Mouse (Mus musculus) liver, adult 2 months (tissue): ENCODE data around the gene Fcrl1. TPM values are rescaled to one million over a fixed set of nuclear protein-coding genes. Genes with fewer than 3 reads are reported as not detected.
"Not testable (repeated sequence)": the region's sequence is repeated elsewhere in the genome, so short reads cannot be mapped to it uniquely, and the experiment has no call there.

Experiments
- DNase-seq: peaks from one replicate; pipeline ENCODE4 v3.0.0-alpha.2; 2011; ENCODE audit warnings: low read depth, low spot score; ENCODE audit errors: extremely low read depth
- H3K27ac ChIP-seq: fragments of 200-500 bp; replicated peaks from 2 replicates; pipeline ENCODE4 v1.5.1; 2012; ENCODE audit warnings: low read depth, mild to moderate bottlenecking, control low read depth, inconsistent platforms, low read length; ENCODE audit not compliant: insufficient read depth
- H3K27me3 ChIP-seq: fragments of 200-500 bp; 2 replicates; pipeline ENCODE4 v1.6.1; 2012; ENCODE audit warnings: mild to moderate bottlenecking, moderate library complexity, low read length, inconsistent platforms; ENCODE audit not compliant: control insufficient read depth, insufficient read depth
- H3K36me3 ChIP-seq: fragments of 200-500 bp; 2 replicates; pipeline ENCODE4 v1.6.1; 2012; ENCODE audit warnings: low read length, inconsistent platforms; ENCODE audit not compliant: control insufficient read depth, insufficient read depth
- H3K4me1 ChIP-seq: fragments of 200-500 bp; 2 replicates; pipeline ENCODE4 v1.6.1; 2011; ENCODE audit warnings: low read length; ENCODE audit not compliant: control insufficient read depth, insufficient read depth
- H3K4me3 ChIP-seq: fragments of 200-500 bp; 2 replicates; pipeline ENCODE4 v1.5.1; 2011; ENCODE audit warnings: low read depth, mild to moderate bottlenecking, control low read depth, low read length, moderate library complexity; ENCODE audit not compliant: insufficient read depth
- H3K79me2 ChIP-seq: fragments of 200-500 bp; 2 replicates; pipeline ENCODE4 v1.6.1; 2012; ENCODE audit warnings: inconsistent platforms, mild to moderate bottlenecking, low read length, moderate library complexity; ENCODE audit not compliant: control insufficient read depth, insufficient read depth
- H3K9ac ChIP-seq: fragments of 200-500 bp; 2 replicates; pipeline ENCODE4 v1.6.1; 2012; ENCODE audit warnings: low read depth, mild to moderate bottlenecking, control low read depth, inconsistent platforms, low read length
- CTCF ChIP-seq: fragments of 200-500 bp; IDR thresholded peaks from 2 replicates; pipeline ENCODE4 v1.5.1; 2011; ENCODE audit warnings: low read depth, low read length, control low read depth
- POLR2A ChIP-seq: fragments of 200-500 bp; IDR thresholded peaks from 2 replicates; pipeline ENCODE4 v1.6.1; 2011; ENCODE audit warnings: low read length, control low read depth; ENCODE audit not compliant: insufficient read depth; ENCODE audit errors: extremely low read depth
- WGBS: fragments of 180-500 bp; shearing (Covaris S2); methylation state at CpG from one replicate; pipeline ENCODE4 v1.1.7; 2018; 5-methylcytosine and 5-hydroxymethylcytosine counted together
- polyA plus RNA-seq: library from polyadenylated mRNA; depleted of rRNA; stranded (reverse); fragments of >200 nt; gene quantifications from 2 replicates; pipeline ENCODE4 v1.2.3, GENCODE M21; 2012
- total RNA-seq: library from RNA; depleted of rRNA; stranded (reverse); fragments of >200 nt; gene quantifications from 2 replicates; pipeline ENCODE4 v1.2.3, GENCODE M21; 2014

Gene Fcrl1
- total and polyA plus RNA-seq, 2 experiments, result 0.37 to 0.44 TPM

GRCm38 (mm10) chr3:87365691-87366090 lies 10.5 kb upstream of the Fcrl1 start:
- TF ChIP-seq CTCF (no peak), POLR2A (no peak)
- H3K27me3 ChIP-seq, result no peaks in the 10 kb centered on the region
- no peaks in the 10 kb centered on the region for H3K4me1 ChIP-seq
- H3K27ac ChIP-seq, result no peak overlapping the region
- no peak overlapping the region for H3K9ac ChIP-seq
- no peak for DNase-seq
- H3K79me2 ChIP-seq, result no peaks in the 10 kb centered on the region
- H3K4me3 ChIP-seq, result no peak overlapping the region
- 91% methylated on average over 14 of the region's 14 CpGs for WGBS
- H3K36me3 ChIP-seq, result no peaks in the 10 kb centered on the region

DNA sequence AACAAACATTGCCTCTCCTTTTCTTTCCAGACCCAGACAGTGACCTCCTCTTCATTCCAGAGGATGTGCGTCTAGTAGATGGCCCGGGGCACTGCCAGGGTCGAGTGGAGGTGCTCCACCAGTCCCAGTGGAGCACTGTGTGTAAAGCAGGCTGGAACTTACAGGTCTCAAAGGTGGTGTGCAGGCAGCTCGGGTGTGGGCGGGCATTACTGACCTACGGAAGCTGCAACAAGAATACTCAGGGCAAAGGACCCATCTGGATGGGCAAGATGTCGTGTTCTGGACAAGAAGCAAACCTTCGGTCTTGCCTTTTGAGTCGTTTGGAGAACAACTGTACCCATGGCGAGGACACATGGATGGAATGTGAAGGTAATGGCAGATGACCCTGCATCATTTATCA lies 8.7 kb upstream of the Fcrl1 start:
- whole genome bisulfite sequencing, result 80% methylated on average over 10 of the region's 10 CpGs
- no peaks in the 10 kb centered on the region for H3K36me3 ChIP-seq
- no peak overlapping the region for H3K4me3 ChIP-seq
- no peaks in the 10 kb centered on the region for H3K79me2 ChIP-seq
- H3K9ac ChIP-seq, result no peak overlapping the region
- H3K27me3 ChIP-seq, result no peaks in the 10 kb centered on the region
- no peak for DNase-seq
- no peak for TF ChIP-seq CTCF
- no peak for TF ChIP-seq POLR2A
- no peak overlapping the region for H3K27ac ChIP-seq
- H3K4me1 ChIP-seq, result no peaks in the 10 kb centered on the region

- WGBS, result 74% methylated on average over 5 of the region's 5 CpGs
- Histone ChIP-seq H3K4me3 (no peak overlapping the region), H3K27ac (no peak overlapping the region), H3K27me3 (no peaks in the 10 kb centered on the region), H3K79me2 (no peaks in the 10 kb centered on the region), H3K9ac (no peak overlapping the region), H3K4me1 (no peaks in the 10 kb centered on the region), H3K36me3 (no peaks in the 10 kb centered on the region)
- DNase-seq, result no peak
- TF ChIP-seq CTCF, result no peak
- no peak for TF ChIP-seq POLR2A
These were observed 7.0 kb upstream of the Fcrl1 start for GRCm38 (mm10) chr3:87369181-87369580.

DNA sequence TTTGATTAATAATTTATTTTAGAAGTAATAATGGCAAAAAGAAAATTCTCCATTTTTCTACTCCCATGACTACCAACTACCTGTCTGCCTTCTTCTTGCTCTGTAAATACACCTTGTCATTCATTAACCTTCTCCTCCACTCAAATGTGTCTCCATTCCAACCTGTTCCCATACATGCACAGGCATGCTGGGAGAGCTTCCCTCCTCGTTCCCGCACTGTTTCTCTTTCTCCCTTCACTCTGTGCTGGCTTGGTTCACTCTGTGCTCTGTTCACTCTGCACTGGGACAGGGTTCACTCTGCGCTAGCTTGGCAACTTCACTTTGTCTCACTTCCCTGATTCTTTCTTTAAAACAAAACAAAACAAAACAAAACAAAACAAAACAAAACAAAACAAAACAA lies 1.0 kb downstream of the Fcrl1 start:
- Histone ChIP-seq H3K4me3 (no peak overlapping the region), H3K79me2 (no peaks in the 10 kb centered on the region)
- 28% methylated on average over 3 of the region's 3 CpGs for WGBS

DNA sequence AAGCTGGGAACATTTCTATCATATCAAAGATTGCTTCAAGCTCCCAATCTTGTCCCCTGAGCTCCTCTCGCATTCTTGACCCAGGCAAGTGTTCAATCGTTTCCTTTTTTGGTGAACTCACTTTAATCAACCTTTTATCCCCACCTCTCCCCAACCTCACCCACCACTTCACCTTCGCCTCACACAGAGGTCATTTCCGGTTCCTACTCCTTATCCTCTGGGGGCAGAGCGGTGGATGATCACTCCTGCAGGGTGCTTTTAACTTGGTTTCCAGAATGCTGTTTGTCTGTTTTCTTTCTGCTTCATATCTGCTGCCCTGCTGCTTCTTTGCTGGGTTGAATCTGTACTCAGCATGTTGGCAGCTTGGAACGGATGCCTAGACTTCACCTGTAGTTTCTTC lies 1.5 kb downstream of the Fcrl1 start:
- Histone ChIP-seq H3K79me2 (no peaks in the 10 kb centered on the region), H3K4me3 (no peak overlapping the region), H3K36me3 (no peaks in the 10 kb centered on the region), H3K9ac (no peak overlapping the region), H3K27ac (no peak overlapping the region), H3K27me3 (no peaks in the 10 kb centered on the region), H3K4me1 (no peaks in the 10 kb centered on the region)
- TF ChIP-seq POLR2A, result no peak
- TF ChIP-seq CTCF, result no peak
- no peak for DNase-seq
- 44% methylated on average over 6 of the region's 6 CpGs for WGBS

More for the DNA sequence above, 1.0 kb downstream of the Fcrl1 start:
- Histone ChIP-seq H3K27ac (no peak overlapping the region), H3K27me3 (no peaks in the 10 kb centered on the region), H3K9ac (no peak overlapping the region), H3K4me1 (no peaks in the 10 kb centered on the region), H3K36me3 (no peaks in the 10 kb centered on the region)
- peak; percentile 23 for DNase-seq
- TF ChIP-seq CTCF, result no peak
- TF ChIP-seq POLR2A, result no peak

- not testable (repeated sequence) for H3K27me3 ChIP-seq, DNase-seq, H3K27ac ChIP-seq, H3K9ac ChIP-seq, H3K36me3 ChIP-seq, H3K4me3 ChIP-seq, H3K79me2 ChIP-seq, H3K4me1 ChIP-seq
- WGBS, result 92% methylated on average over 2 of the region's 2 CpGs
These were observed 3.6 kb downstream of the Fcrl1 start for GRCm38 (mm10) chr3:87379641-87380315.
